Mouse (Mus musculus) heart, embryonic 14.5 days (tissue): ENCODE data around the gene Znhit2. TPM values are rescaled to one million over a fixed set of nuclear protein-coding genes. Genes with fewer than 3 reads are reported as not detected.

Experiments used
- ATAC-seq: fragments of 200-750 bp; cut with Nextera tagmentation; 2 replicates; pipeline ENCODE4 v1.8.0; 2017; ENCODE audit warnings: low read depth, moderate TSS enrichment; ENCODE audit not compliant: insufficient number of reproducible peaks, insufficient read depth, low FRiP score
- H3K27ac ChIP-seq, 2 experiments: fragments of 200-500 bp in 1 of 2; fragments of 300-500 bp in 1 of 2; sonication (generic) in 1 of 2; replicated peaks in 1 of 2; 2 replicates each; pipeline ENCODE4 v1.5.1; 2012 to 2014; ENCODE audit warnings: low read depth in 2 of 2, low read length in 2 of 2, control low read depth in 1 of 2, mild to moderate bottlenecking in 1 of 2, mixed read lengths in 1 of 2; ENCODE audit not compliant: control insufficient read depth in 1 of 2, insufficient read depth in 1 of 2
- H3K27me3 ChIP-seq: fragments of 300-500 bp; sonication (generic); 2 replicates; pipeline ENCODE4 v1.6.1; 2014; ENCODE audit warnings: mild to moderate bottlenecking, low read length, control low read depth; ENCODE audit not compliant: control insufficient read depth, insufficient read depth
- H3K36me3 ChIP-seq: fragments of 300-500 bp; sonication (generic); 2 replicates; pipeline ENCODE4 v1.6.1; 2014; ENCODE audit warnings: mild to moderate bottlenecking, control low read depth, low read length, mixed read lengths; ENCODE audit not compliant: control insufficient read depth, insufficient read depth
- H3K4me1 ChIP-seq, 2 experiments: fragments of 200-500 bp in 1 of 2; fragments of 300-500 bp in 1 of 2; sonication (generic) in 1 of 2; 2 replicates each; pipeline ENCODE4 v1.6.1; 2012 to 2014; ENCODE audit warnings: low read length in 2 of 2, control low read depth in 1 of 2, mixed read lengths in 1 of 2; ENCODE audit not compliant: control insufficient read depth in 2 of 2, insufficient read depth in 2 of 2
- H3K4me2 ChIP-seq: fragments of 300-500 bp; sonication (generic); 2 replicates; pipeline ENCODE4 v1.6.1; 2014; ENCODE audit warnings: mild to moderate bottlenecking, low read length
- H3K4me3 ChIP-seq, 2 experiments: fragments of 200-500 bp in 1 of 2; fragments of 300-500 bp in 1 of 2; sonication (generic) in 1 of 2; 2 replicates each; pipeline ENCODE4 v1.5.1; 2012 to 2014; ENCODE audit warnings: low read length in 2 of 2, mild to moderate bottlenecking in 2 of 2, control low read depth in 1 of 2, low read depth in 1 of 2, moderate library complexity in 1 of 2; ENCODE audit not compliant: control insufficient read depth in 1 of 2, insufficient read depth in 1 of 2
- H3K9ac ChIP-seq: fragments of 300-500 bp; sonication (generic); 2 replicates; pipeline ENCODE4 v1.6.1; 2014; ENCODE audit warnings: mild to moderate bottlenecking, low read length
- H3K9me3 ChIP-seq: fragments of 300-500 bp; sonication (generic); 2 replicates; pipeline ENCODE4 v1.6.1; 2016; ENCODE audit warnings: low read length, control low read depth; ENCODE audit not compliant: control insufficient read depth
- WGBS: fragments of 180-500 bp; shearing (Covaris S2); extraction: QIAGEN DNeasy Blood & Tissue Kit; methylation state at CpG from one replicate; pipeline ENCODE4 v1.1.7; 2014; 5-methylcytosine and 5-hydroxymethylcytosine counted together
- polyA plus RNA-seq: library from polyadenylated mRNA; unstranded; fragments of >200 nt; fragmentation: Nextera tagmentation; extraction: Ambion mirVana; gene quantifications from 2 replicates; pipeline ENCODE4 v1.2.1, GENCODE M21; 2014

Gene Znhit2
- polyA plus RNA-seq, 1 experiment from 2014 or later: 25.6 TPM

GRCm38 (mm10) chr19:6084478-6085248 is 23.7 kb downstream of the Znhit2 start, which contains the start of the genes Zfpl1 and Cdca5:
Zfpl1 (minus strand) TSS chr19:6084956.
Cdca5 (plus strand) TSS chr19:6084983.
- Histone ChIP-seq H3K9me3 (no peaks in the 10 kb centered on the region), H3K27me3 (no peaks in the 10 kb centered on the region), H3K4me2 (peak within 1 kb of the TSS; percentile 81), H3K9ac (peak within 1 kb of the TSS; percentile 83), H3K27ac (peak within 1 kb of the TSS; percentile 42 to 63; a peak in 2 of 4 replicates), H3K4me3 (peak within 1 kb of the TSS; percentile 81 to 84), H3K36me3 (peaks cover 70% of the 10 kb centered on the region), H3K4me1 (peaks cover 5 to 17% of the 10 kb centered on the region in 2 experiments; a peak in 3 of 4 replicates)
- peak; percentile 78 for ATAC-seq
- under 1% methylated on average over 57 of the region's 58 CpGs for WGBS

DNA sequence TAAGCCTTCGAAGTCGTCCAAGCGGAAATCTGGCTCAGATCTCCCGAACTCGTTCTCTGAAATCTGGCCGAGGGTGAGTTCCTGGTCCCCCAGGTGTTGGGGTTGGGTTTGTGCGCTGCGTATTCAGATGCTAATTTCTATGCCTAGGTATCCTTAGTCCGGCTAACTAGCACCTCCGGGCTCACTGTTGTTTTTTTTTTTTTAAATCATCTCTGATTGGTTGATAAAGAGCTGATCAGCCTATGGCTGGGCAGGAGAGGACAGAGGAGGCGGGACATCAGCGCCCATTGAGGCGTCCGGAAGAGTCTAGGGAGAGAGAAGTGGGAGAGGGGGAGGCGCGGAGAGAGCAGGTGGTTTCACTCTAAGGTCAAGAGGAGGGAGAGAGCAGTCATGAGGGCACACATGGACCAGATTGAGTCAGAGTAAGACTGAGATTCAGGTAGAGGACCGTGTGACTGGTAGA is 24.5 kb downstream of the Znhit2 start:
- peaks cover 70% of the 10 kb centered on the region for H3K36me3 ChIP-seq
- peak; percentile 57 for ATAC-seq
- WGBS: 1% methylated on average over 17 of the region's 17 CpGs

DNA sequence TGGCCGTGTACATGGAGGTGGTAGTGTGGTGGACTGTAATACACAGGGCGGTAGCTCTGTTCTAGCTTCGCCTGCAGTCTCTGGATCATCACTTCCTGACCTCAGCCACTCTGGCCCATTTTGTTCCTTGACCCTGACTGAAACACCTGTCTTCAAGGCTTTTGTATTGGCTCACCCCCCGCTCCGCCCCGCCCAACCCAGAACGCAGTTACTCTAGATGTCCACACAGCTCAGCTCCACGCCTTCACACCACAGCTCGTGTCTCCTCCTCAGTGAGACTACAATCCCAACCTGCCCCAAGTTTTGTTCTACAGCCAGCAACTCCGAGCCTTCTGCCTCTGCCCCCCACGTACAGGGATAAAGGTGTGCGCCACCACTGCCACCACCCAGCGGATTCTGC is 27.8 kb downstream of the Znhit2 start:
- H3K9me3 ChIP-seq: no peaks in the 10 kb centered on the region
- H3K27ac ChIP-seq: no peak overlapping the region
- no peak overlapping the region for H3K4me3 ChIP-seq
- H3K9ac ChIP-seq: no peak overlapping the region
- H3K36me3 ChIP-seq: peaks cover 65% of the 10 kb centered on the region
- H3K4me1 ChIP-seq: peaks cover 4 to 13% of the 10 kb centered on the region in 2 experiments; a peak in 3 of 4 replicates
- 95% methylated on average over 13 of the region's 13 CpGs for WGBS
- ATAC-seq: no peak
- H3K27me3 ChIP-seq: no peaks in the 10 kb centered on the region
- H3K4me2 ChIP-seq: no peak overlapping the region

More for the DNA sequence above, 24.5 kb downstream of the Znhit2 start:
- H3K27ac ChIP-seq: peak overlapping the region; percentile 42 to 63; a peak in 2 of 4 replicates
- H3K4me3 ChIP-seq: peak overlapping the region; percentile 81 to 84
- H3K27me3 ChIP-seq: no peaks in the 10 kb centered on the region
- H3K9ac ChIP-seq: peak overlapping the region; percentile 83
- peaks cover 5 to 17% of the 10 kb centered on the region in 2 experiments; a peak in 3 of 4 replicates for H3K4me1 ChIP-seq
- peak overlapping the region; percentile 81 for H3K4me2 ChIP-seq
- H3K9me3 ChIP-seq: no peaks in the 10 kb centered on the region

DNA sequence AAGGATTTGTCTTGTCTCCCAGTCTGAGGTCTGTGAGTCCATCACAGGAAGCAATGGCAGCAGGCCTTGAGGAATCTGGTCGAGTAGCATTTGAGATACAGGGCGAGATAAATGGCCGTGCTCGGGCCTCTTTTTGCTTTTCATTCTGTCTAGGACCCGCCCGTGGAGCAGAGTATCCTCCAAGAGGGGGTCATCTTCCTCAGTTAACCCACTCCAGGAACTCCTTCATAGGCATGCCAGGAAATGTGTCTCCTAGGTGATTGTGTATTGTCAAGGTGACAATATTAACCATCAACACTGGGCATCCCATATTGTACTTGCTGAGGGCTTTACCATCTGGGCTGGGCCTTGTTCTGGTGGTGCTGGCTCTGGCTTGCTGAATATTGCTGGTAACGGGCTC is 33.1 kb downstream of the Znhit2 start, which contains the start of gene AC131692.1:
Gene AC131692.1, plus strand, starts transcription at position 301 of the 400 bp plus-strand sequence.
- no peak within 1 kb of the TSS for H3K4me3 ChIP-seq
- no peaks in the 10 kb centered on the region for H3K27me3 ChIP-seq
- peaks cover 65% of the 10 kb centered on the region for H3K36me3 ChIP-seq
- WGBS: 85% methylated on average over 7 of the region's 7 CpGs
- no peaks in the 10 kb centered on the region for H3K9me3 ChIP-seq
- ATAC-seq: no peak
- no peak within 1 kb of the TSS for H3K4me2 ChIP-seq
- H3K9ac ChIP-seq: no peak within 1 kb of the TSS
- H3K27ac ChIP-seq: no peak within 1 kb of the TSS
- no peaks in the 10 kb centered on the region for H3K4me1 ChIP-seq

DNA sequence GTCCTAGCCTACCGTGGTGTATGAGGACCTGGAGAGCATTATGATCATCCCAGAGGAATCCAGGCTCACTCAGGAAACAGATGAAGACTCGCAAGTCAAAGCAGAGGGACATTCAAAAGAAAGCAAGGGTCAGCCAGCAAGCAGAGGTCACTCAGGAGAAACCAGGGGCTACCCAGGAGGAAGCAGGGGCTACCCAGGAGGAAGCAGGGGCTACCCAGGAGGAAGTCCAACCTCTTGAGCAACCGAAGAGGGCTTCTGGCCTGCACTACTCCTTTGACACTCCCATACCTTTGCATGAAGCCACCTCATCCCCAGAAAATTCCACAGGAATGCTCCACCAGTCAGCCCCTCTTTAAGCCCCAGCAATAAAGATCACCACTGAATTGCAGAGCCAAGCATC is 36.9 kb downstream of the Znhit2 start:
- Histone ChIP-seq H3K36me3 (peaks cover 31% of the 10 kb centered on the region), H3K9me3 (no peaks in the 10 kb centered on the region), H3K4me2 (no peak overlapping the region), H3K4me1 (no peaks in the 10 kb centered on the region), H3K27me3 (no peaks in the 10 kb centered on the region), H3K27ac (no peak overlapping the region), H3K9ac (no peak overlapping the region), H3K4me3 (no peak overlapping the region)
- ATAC-seq: no peak
- WGBS: 84% methylated on average over 3 of the region's 3 CpGs

DNA sequence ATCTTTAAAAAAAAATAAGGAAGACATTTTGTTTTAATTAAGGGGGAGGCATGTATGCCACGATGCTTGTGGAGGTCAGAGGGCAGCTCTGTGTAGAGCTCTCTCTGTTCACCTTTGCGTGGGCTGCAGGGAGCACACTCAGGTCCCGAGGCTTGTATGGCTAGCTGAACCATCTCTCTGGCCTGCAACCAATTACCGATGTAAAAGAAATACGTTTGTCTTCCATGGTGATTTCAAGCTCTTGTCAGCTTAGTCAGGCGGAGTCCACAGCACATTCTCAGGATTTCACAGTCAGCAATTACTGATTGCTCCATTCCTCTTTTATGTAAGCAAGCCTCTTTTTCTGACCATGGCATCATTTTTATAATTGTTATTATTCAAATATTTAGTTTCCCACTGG is 40.2 kb downstream of the Znhit2 start:
- ATAC-seq: no peak
- WGBS: 75% methylated on average over 6 of the region's 6 CpGs
- H3K9me3 ChIP-seq: no peaks in the 10 kb centered on the region
- H3K27me3 ChIP-seq: no peaks in the 10 kb centered on the region
- H3K4me1 ChIP-seq: no peaks in the 10 kb centered on the region
- H3K36me3 ChIP-seq: peaks cover 5% of the 10 kb centered on the region; the same call in 1 of the 2 replicates
- H3K4me3 ChIP-seq: no peak overlapping the region
- H3K27ac ChIP-seq: no peak overlapping the region
- H3K9ac ChIP-seq: no peak overlapping the region
- no peak overlapping the region for H3K4me2 ChIP-seq

- ATAC-seq: no peak
- Histone ChIP-seq H3K27ac (no peak overlapping the region), H3K9ac (no peak overlapping the region), H3K4me1 (no peaks in the 10 kb centered on the region), H3K27me3 (no peaks in the 10 kb centered on the region), H3K4me3 (no peak overlapping the region), H3K9me3 (no peaks in the 10 kb centered on the region), H3K36me3 (peaks cover 5% of the 10 kb centered on the region; the same call in 1 of the 2 replicates), H3K4me2 (no peak overlapping the region)
- WGBS: 71% methylated on average over 6 of the region's 6 CpGs
Observed at GRCm38 (mm10) chr19:6102169-6102853, 41.3 kb downstream of the Znhit2 start.
